Mouse (Mus musculus) MEL-GATA-1-ER (cell line): ENCODE results near the gene Tppp3.

Experiments
- DNase-seq: peaks from one replicate; pipeline ENCODE4 v3.0.0-alpha.2; 2012; ENCODE audit warnings: low read depth; ENCODE audit errors: extremely low read depth

Tppp3 gene

GRCm38 (mm10) chr8:105433021-105433420 is 38.3 kb downstream of the Tppp3 start:
- no peak for DNase-seq

- no peak for DNase-seq
Measured at GRCm38 (mm10) chr8:105431743-105432515, 39.4 kb downstream of the Tppp3 start.

- DNase-seq, result no peak
Measured at GRCm38 (mm10) chr8:105426878-105427277, 44.4 kb downstream of the Tppp3 start.

GRCm38 (mm10) chr8:105422006-105422405 is 49.3 kb downstream of the Tppp3 start:
- no peak for DNase-seq

- no peak for DNase-seq
Measured at GRCm38 (mm10) chr8:105419800-105420199, 51.5 kb downstream of the Tppp3 start.

- no peak for DNase-seq
Measured at GRCm38 (mm10) chr8:105418992-105419391, 52.3 kb downstream of the Tppp3 start.
